Mouse (Mus musculus) gastrocnemius, postnatal 10 days (tissue): ENCODE measurements around the gene 2200002J24Rik. TPM values are rescaled to one million over a fixed set of nuclear protein-coding genes. Genes with fewer than 3 reads are reported as not detected.
A peak's percentile ranks its signal among the peaks of the same experiment; 100 is the strongest.

Experiments used
- DNase-seq: peaks from one replicate; pipeline ENCODE4 v3.0.0; 2021; ENCODE audit warnings: mixed read lengths
- long read RNA-seq, 2 experiments: library from polyadenylated mRNA; stranded (forward); transcript quantifications; one replicate each; pipeline ENCODE4 v2.0.0; 2021
- total RNA-seq, 2 experiments: library from RNA; stranded (reverse); gene quantifications; 2 replicates each; pipeline ENCODE4 v1.2.3; 2021

2200002J24Rik gene
- total RNA-seq: not detected
- long read RNA-seq, experiment 1, partial matches to known transcripts: 0 of 1 reads
- long read RNA-seq, experiment 1, other reads (novel, unspliced or antisense): 0 of 1 reads
- long read RNA-seq, experiment 2: 0 reads

DNA sequence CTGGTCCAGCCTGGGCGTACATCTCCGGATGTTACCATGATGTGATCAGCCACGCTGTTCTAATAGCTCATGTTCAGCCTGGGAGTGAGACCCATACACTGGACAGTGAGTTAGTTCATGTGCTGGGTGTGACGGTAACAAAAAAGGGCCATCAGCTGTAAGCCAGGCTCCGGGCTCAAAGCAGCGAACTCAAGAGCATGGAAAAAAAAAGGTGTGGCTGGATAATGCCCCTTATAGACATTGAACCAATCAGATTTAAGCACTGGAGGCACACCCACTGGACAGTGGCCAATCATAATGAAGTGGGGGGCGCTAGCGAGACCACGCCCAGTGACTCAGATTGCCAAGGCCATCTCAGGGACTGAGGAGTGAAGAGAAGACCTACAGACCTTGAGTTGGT, at the start of gene 2200002J24Rik:
TSS of gene 2200002J24Rik (plus strand) at position 338 of the 400 bp plus-strand sequence.
- DNase-seq: no peak

DNA sequence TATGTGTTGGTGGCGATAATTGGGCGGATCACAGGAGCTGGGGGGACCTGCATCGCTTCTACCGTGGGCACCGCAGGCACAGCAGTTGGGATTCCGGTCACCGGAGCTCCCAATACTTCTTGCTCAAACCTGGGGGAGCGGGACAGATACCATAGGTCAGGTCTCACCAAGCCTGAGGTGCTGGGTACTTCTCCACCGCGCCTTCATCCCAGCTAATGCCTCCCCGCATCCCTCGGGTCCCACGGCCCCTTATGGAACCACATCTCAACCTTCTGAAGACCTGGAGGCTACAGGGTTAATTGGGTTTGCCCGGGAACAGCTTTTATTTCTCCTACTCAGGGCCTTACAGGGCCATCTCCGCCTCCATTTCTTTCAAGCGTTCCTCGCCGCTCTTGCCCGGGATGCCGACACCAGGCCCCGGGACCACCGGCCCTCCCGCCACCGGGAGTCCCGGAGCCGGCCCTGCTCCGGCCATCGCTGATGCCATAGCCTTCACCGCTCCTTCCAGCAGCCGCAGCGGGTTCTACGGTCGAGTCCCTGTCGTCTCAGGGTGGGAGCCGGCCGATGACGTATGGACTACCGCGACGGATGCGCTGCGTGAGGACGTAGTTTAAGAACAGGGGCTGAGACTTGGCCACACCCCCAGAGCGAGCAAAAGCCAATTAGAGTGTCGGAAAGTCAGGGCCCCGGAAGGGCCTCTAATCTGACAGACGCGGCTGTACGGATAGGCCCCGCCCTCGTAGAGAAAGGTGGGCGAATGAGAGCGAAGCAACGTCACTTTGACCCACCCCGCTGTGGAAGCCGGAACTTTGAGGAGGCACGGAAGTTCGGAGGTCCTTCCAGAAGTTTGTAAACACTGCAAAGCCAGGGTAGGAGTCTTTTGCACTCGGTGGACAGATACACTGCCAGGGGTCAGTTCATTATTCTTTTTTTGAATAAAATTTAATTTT, 48.9 kb upstream of the 2200002J24Rik start, which contains the start of gene Rbm42:
TSS of gene Rbm42 (minus strand) at position 727 of the 950 bp plus-strand sequence.
- DNase-seq: peak; percentile 95

DNA sequence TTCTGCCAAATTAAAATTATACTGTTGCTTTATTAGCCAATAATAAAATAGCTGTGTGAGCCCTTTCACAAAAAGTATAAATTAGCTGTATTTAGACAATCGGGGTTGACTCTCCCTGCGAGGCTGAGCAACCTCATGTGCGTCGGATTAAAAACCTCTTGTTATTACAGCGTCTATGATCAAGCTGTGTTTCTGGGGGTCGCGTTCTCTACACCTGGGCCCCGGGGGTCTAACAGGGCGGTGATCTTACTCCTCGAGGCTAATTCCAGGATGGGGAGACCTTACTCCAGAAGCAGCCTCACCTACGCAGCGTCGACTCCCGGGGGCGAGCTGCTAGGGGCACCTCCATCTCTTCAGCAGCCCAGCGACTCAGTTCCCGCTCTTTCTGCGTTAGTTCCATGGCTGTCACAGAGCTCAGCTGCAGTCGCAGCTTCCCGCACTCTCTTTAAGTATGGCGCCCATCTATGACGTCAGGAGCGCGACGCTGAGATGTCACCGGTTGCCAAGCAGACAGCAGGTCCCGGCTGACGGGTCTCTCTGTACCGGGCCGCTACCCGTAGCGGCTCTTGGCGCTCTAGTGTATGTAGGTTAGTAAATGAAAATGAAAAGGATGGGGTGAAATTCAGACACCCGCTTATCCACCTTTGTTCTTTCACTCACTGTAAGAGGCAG, 34.1 kb upstream of the 2200002J24Rik start, which contains the start of gene Haus5:
TSS of gene Haus5 (minus strand) at position 466 of the 672 bp plus-strand sequence.
- peak; percentile 88 for DNase-seq

DNA sequence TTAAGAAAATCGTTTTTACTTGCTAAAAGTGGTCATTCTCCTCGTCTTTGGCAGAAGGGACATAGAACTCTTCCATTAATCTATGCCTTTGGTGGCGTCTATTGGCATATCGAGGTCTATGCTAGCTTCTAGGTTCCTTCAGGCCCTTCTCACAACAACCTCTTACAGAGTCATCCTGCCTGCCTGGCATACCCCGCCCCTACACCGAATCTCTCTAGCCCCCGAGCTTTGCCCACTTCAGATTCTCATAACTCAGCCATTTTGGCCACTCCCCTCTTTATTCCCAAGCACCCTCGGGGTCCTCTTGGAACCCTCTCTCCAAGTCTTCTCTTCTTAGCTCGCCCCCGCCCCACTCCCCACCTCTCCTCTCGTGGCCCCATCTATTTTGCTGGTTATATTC, 33.4 kb upstream of the 2200002J24Rik start:
- DNase-seq: no peak

DNA sequence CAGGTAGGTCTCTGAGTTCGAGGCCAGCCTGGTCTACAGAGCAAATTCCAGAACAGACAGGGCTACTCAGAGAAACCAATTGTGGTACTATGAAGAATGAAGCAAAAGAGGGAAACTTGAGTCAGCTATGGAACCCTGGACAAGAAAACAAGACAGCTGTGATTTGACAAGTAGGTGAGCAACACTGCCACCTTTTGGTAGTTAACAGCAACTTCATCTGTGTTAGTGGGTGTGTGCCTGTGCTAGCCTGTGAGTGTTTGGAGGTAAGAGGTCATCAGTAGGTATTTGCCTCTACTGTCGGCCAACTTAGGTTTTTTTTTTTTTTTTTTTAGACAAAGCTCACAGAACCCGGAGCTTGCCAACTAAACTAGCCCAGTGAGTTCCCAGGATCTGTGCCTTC, 29.5 kb upstream of the 2200002J24Rik start:
- no peak for DNase-seq

DNA sequence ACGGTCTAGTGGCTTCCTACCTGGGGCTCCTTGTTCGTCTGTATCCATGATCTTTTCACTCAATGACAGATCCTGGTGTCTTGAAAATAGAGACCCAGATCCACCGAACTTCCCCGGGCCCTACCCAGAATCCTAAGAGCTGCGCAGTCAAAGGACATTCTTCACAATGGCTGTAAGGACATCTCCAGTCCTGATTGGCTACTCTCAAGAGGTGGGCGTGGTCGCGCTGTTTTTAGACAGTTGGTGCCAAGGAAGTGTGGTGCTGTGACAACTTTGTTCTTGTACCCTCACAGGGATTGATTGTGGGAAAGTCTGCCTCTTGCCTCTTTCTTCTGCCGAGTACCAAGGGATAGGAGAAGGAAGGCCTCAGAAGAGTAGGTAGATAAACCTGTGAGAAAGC, 27.2 kb upstream of the 2200002J24Rik start, which contains the start of gene Pmis2:
TSS of gene Pmis2 (minus strand) at position 126 of the 400 bp plus-strand sequence.
- no peak for DNase-seq

DNA sequence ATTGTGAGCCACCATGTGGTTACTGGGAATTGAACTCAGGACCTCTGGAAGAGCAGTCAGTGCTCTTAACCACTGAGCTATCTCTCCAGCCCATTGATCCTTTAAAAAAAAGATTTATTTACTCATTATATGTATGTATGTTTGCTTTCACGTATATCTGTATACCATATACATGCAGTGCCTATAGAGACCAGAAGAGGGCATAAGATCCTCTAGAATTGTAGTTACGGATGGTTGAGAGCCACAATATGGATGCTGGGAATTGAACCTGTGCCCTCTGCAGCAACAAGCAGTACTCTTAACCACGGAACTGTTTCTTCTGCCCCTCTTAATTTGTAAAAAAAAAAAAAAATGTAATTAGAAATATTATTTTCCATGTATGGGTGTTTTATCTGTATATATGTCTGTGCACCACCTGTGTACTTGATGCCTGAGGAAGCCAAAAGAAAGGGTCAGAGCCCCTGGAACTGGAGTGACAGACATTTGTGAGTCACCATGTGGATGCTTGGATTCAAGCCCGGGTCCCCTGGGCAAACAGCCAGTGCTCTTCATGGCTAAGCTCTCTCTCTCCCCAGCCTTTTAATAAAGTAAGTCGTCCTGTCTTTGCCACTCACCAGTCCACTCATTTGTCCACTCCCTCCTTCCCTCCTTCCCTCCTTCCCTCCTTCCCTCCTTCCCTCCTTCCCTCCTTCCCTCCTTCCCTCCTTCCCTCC, 20.3 kb upstream of the 2200002J24Rik start:
- DNase-seq: peak; percentile 52

DNA sequence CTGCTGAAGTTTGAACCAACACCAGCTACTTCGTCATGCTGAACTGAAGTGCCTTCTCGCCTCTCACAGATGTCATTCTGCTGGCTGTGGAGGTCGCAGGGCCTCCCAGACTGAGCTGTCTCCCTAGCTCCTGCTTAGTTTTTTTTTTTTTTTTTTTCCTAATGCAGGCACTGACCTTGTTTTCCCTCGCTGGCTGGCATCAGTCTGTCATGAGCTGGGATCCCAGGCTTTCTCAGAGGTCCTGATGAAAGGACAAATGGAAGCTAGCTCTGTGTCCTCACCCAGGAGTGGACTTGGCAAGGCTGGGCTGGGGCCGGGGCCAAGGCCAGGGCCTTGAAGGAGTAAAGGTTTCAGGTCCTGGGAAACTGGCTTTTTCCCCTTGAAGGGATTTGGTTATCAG, 16.8 kb upstream of the 2200002J24Rik start:
- no peak for DNase-seq

DNA sequence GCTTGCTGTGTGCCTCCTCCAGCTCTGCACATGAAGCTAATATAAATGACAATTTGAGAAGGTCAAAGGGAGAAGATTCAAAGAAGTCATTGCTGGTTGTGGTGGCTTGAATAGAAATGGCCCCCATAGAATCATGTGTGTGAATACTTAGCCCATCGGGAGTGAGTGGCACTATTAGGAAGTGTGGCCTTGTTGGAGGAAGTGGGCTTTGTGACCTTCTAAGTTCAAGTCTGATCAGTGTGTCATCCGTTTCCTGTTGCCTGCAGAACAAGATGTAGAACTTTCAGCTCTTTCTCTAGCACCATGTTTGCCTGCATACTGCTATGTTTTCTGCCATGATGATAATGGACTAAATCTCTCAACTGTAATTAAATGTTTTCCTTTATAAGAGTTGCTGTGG, 15.3 kb upstream of the 2200002J24Rik start:
- no peak for DNase-seq

DNA sequence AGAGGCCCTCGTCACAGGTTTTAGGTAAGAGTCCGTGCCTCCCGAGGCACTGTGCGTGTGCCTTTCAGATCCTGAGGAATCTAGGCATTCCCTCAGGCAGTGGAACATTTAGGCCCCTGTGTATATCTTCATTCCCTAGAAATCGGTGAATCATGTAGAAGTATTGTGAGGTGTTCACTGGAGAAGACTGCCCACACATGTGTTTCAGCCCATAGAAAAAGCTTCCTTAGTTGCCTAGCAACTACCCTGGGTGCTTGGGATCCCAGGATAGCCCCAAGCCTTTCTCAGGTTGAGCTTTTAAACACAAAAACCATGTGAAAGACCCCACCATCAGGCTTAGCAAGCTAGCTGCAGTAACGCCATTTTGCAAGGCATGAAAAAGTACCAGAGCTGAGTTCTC, 10.4 kb upstream of the 2200002J24Rik start:
- no peak for DNase-seq

DNA sequence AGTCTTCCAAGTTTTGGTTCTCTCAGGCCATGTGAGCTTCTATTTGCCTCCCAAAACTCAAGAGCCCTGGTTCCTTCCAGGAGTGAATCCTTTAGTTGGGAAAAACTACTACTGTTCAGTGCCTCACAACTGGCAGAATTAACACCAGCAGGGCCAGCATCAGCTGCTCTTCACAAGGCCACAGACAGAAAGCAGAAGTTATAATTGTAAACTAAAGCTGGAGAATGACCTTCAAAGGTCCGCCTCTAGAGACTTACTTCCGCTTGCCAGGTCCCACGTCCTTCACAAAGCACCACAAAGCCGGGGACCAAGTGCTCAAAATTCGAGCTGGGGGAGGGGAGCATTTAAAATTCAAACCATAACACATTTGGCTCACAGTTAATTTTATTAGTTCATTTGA, 625 bp upstream of the 2200002J24Rik start:
- DNase-seq: no peak

DNA sequence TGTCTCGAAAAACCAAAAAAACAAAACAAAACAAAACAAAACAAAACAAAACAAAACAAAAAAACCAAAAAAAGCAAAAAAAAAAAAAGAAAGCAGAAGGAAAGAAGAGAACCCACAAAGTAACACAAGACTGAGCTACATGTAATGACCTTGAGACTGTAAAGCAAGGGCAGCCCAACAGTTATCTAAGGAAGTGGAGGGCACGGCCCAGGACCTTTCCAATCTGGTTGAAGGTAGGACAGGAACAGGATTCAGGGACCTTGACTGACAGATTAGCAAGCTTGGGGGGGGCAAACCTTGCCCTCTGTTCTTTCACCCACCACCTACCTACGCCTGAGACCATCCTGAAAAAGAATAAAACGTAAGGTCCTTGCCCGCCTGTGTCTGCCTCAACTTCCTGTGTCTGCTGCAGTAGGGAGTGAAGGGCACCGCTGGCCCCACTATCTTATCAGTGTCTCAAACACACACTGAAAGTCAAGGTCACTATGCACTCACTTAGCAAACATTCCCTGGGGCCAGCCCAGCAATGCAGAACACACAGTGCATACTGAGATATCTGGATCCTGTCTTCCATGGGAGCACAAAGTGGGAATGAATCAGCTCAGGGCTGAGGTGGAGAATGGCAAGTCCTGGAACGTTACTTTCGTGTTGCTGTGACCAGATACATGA, 7.6 kb downstream of the 2200002J24Rik start:
- DNase-seq: no peak

DNA sequence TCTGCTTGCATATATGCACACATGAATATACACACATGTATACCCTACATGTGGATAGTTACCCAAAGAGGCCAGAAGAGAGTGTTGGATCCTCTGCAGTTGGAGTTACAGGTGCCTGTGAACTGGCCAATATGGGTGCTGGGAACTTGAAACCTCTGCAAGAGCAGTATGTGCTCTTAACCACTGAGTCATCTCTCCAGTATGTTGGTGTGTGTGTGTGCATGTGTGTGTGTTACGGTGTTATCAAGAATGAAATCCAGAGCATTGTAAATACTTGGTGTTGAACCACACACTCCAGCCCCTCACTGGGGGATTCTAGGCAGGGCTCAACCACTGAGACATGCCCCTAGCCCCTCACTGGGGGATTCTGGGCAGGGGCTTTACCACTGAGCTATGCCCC, 8.7 kb downstream of the 2200002J24Rik start:
- no peak for DNase-seq

DNA sequence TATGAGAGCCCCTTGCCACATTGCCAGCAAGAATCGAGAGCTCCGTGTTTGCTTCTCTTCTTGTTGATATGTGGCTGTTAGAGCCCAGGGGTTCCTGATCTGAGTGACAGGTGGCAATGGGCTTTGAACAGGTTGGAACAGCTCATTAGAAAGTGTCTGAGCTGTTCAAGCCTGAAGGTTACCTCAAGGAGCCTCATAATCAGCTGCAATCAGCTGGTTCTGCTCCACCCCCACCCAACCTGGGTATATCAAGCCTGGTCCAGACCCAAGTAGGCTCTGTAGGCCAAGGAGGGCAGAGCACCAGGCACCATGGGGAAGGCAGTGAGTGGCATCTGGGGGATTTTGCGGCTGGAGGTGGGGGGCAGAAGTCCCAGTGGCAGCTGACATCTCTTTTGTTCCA, 13.2 kb downstream of the 2200002J24Rik start, which contains the start of gene Atp4a:
TSS of gene Atp4a (plus strand) at position 268 of the 400 bp plus-strand sequence.
- no peak for DNase-seq

DNA sequence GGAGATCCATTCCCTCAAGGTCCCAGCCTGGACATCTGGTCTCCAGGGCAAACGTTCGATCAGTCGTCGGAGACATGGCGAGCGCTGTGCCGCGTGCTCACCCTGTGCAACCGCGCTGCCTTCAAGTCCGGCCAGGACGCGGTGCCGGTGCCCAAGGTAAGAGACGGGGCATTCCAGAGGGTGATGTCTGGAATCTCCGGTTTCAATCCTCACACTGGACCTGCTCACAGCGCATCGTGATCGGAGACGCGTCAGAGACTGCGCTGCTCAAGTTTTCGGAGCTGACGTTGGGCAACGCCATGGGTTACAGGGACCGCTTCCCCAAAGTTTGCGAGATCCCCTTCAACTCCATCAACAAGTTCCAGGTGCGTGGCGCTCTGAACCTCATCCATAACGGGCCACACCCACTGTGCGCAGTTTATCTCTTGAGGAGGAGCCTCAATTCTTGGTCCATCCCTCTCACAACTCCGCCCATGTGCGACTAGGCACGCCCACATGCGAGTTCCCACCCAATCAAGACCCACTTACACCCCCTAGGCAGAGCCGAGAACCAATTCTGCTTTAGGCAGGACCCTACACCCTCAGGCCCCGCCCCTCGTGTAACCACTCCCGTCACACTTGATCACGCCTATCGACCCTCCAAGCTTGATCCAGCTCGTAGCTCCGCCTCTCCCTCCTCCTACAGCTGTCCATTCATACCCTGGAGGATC, 18.4 kb downstream of the 2200002J24Rik start:
- DNase-seq: peak; percentile 15

DNA sequence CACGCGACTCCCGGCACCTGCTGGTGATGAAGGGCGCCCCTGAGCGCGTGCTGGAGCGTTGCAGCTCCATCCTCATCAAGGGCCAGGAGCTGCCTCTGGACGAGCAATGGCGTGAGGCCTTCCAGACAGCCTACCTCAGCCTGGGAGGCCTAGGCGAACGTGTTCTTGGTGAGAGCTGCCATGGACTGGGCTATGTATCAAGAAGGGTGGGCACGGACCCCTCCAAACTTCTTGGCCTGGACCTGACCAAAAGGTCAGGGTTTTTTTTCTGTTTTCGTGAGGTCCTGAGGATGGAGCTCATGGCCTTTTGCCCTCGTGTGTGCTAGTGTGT, 19.0 kb downstream of the 2200002J24Rik start:
- DNase-seq: no peak

DNA sequence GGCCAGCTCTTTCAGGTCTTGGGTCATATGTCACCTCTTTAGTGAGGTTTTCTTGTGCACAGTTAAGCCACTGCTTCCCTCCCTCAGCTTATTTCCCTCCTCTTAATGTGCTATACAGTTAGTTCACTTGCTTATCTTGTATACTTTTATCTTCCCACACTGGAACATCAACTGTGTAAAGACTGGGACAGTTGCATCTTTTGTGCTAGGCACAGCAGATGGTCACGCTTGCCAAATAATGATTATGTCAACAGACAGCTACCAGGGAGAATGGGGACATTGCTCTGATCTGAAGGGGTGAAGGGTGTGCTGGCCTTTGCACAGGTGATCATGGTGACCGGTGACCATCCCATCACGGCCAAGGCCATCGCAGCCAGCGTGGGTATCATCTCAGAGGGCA, 20.9 kb downstream of the 2200002J24Rik start:
- no peak for DNase-seq

DNA sequence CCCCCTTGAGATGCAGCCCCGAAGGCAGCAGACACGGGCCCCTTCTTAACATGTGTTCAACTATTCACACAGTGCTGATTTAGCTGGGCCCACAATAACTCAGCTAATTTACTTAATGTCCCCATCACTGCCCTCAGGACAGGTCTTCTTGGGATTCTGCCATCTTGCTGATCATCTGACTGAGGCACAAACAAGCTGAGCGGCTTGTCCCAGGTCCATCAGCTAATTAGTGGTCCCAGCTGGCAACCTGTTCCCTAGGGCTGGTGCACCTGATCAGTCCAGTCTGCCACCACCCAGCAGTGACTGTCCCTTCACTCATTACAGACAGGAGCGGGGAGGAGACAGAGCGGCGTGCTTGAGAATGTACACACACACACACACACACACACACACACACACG, 22.6 kb downstream of the 2200002J24Rik start:
- no peak for DNase-seq

DNA sequence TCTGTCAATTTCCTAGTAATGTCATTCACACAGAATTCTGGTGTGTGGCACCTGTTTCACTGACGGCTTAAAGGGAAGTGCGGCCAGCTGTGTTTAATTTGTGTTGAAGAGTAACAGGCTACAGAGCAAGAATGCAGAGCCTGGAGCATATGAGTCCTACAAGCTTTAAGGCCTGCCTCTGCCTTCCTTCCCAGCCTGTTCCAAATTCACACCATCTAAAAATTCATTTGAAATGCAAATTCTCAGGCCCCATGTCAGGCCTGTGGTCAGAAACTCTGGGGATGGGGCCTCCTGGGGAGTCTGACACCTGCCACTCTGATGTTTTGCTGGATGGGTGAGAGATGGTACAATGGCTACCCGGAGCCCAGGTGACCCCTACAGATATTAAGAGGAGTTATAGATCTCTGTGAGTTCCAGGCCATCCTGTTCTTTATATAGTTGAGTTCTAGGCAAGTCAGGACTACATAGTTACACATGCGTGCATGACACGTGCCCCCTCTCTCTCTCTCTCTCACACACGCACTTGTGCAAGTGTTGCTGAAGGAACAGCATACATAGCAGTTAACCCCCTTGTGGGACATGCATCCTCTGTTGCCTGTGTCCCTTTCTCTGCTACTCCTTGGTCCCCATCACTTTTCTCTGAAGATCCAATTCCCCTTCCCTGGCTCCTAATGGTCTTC, 24.7 kb downstream of the 2200002J24Rik start:
- no peak for DNase-seq

DNA sequence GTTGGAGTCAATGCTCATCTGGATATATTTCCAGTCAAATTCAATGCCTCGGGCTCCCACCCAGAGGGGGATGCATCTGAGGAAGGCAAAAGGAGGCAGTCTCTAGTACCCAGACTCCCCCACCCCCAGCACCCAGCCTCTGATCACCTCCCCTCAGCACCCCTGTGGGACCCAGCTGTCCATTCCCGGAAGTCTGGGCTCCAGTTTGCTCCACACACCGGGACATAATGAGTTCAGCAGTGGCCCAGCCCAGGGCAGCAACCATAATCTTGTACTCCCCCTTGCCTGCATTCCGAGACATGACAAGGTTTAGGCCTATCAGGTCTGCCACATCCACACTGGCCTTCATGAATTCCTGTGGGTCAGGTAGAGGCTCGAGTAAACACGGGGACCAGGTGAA, 29.5 kb downstream of the 2200002J24Rik start:
- no peak for DNase-seq
